Mouse (Mus musculus): ENCODE results near the gene Actc1. TPM values are rescaled to one million over a fixed set of nuclear protein-coding genes. Genes with fewer than 3 reads are reported as not detected.

Gene Actc1
- polyA plus RNA-seq, 1 experiment from 2014 or later: 2.8 TPM

DNA sequence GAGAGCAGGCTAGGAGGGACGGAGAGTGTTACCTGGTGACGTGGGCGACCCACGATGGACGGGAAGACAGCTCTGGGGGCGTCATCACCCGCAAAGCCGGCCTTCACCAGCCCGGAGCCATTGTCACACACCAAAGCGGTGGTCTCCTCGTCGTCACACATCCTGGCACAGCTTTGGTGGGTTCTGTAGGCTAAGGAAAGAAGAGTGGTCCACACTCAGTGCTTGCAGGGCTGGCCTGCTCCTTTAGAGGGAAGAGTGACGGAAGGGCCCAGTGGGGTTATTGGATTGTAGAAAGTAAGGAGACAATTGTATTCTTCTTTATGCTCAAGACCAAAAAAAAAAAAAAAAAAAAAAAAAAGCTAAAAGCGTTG is 1.5 kb downstream of the Actc1 start:
- Histone ChIP-seq H3K36me3 (ENCODE audit: insufficient read depth, low read length) (no peaks in the 10 kb centered on the region), H3K27ac (no peak overlapping the region), H3K4me3 (replicated peaks; ENCODE audit: low read depth, low read length) (no peak overlapping the region), H3K4me2 (ENCODE audit: low read length) (no peak overlapping the region), H3K27me3 (ENCODE audit: insufficient read depth, low read length) (no peaks in the 10 kb centered on the region), H3K9me3 (replicated peaks; ENCODE audit: low read length) (no peaks in the 10 kb centered on the region), H3K9ac (ENCODE audit: low read depth, low read length) (no peak overlapping the region), H3K4me1 (replicated peaks; ENCODE audit: insufficient read depth, low read length) (no peaks in the 10 kb centered on the region)
- WGBS: 87% methylated on average over 13 of the region's 14 CpGs
- ATAC-seq (replicated peaks; ENCODE audit: low FRiP score, low read depth) (no peak), DNase-seq (ENCODE audit: low spot score) (no peak)
- TF ChIP-seq CTCF (IDR thresholded peaks at IDR 0.05; ENCODE audit: low read depth): no peak

GRCm38 (mm10) chr2:114051111-114051870 is 2.1 kb downstream of the Actc1 start:
- Histone ChIP-seq H3K27ac (no peak overlapping the region), H3K27me3 (ENCODE audit: insufficient read depth, low read length) (no peaks in the 10 kb centered on the region), H3K4me1 (replicated peaks; ENCODE audit: insufficient read depth, low read length) (no peaks in the 10 kb centered on the region), H3K4me3 (replicated peaks; ENCODE audit: low read depth, low read length) (no peak overlapping the region), H3K9ac (ENCODE audit: low read depth, low read length) (no peak overlapping the region), H3K36me3 (ENCODE audit: insufficient read depth, low read length) (no peaks in the 10 kb centered on the region), H3K9me3 (replicated peaks; ENCODE audit: low read length) (no peaks in the 10 kb centered on the region), H3K4me2 (ENCODE audit: low read length) (no peak overlapping the region)
- ATAC-seq (replicated peaks; ENCODE audit: low FRiP score, low read depth) (no peak), DNase-seq (ENCODE audit: low spot score) (no peak)
- TF ChIP-seq CTCF (IDR thresholded peaks at IDR 0.05; ENCODE audit: low read depth): no peak
- 79% methylated on average over 7 of the region's 7 CpGs for WGBS

GRCm38 (mm10) chr2:114050150-114050549 is 3.2 kb downstream of the Actc1 start:
- DNase-seq (ENCODE audit: low spot score) (no peak), ATAC-seq (replicated peaks; ENCODE audit: low FRiP score, low read depth) (no peak)
- H3K36me3 ChIP-seq (ENCODE audit: insufficient read depth, low read length): no peaks in the 10 kb centered on the region
- no peaks in the 10 kb centered on the region for H3K9me3 ChIP-seq (replicated peaks; ENCODE audit: low read length)
- no peak for TF ChIP-seq CTCF (IDR thresholded peaks at IDR 0.05; ENCODE audit: low read depth)
- no peak overlapping the region for H3K27ac ChIP-seq
- WGBS: 93% methylated on average over 7 of the region's 7 CpGs
- no peaks in the 10 kb centered on the region for H3K4me1 ChIP-seq (replicated peaks; ENCODE audit: insufficient read depth, low read length)
- no peak overlapping the region for H3K4me2 ChIP-seq (ENCODE audit: low read length)
- no peaks in the 10 kb centered on the region for H3K27me3 ChIP-seq (ENCODE audit: insufficient read depth, low read length)
- no peak overlapping the region for H3K4me3 ChIP-seq (replicated peaks; ENCODE audit: low read depth, low read length)
- H3K9ac ChIP-seq (ENCODE audit: low read depth, low read length): no peak overlapping the region

- Histone ChIP-seq H3K27me3 (ENCODE audit: insufficient read depth, low read length) (no peaks in the 10 kb centered on the region), H3K36me3 (ENCODE audit: insufficient read depth, low read length) (no peaks in the 10 kb centered on the region), H3K9ac (ENCODE audit: low read depth, low read length) (no peak overlapping the region), H3K4me3 (replicated peaks; ENCODE audit: low read depth, low read length) (no peak overlapping the region), H3K9me3 (replicated peaks; ENCODE audit: low read length) (no peaks in the 10 kb centered on the region), H3K27ac (no peak overlapping the region), H3K4me2 (ENCODE audit: low read length) (no peak overlapping the region), H3K4me1 (replicated peaks; ENCODE audit: insufficient read depth, low read length) (no peaks in the 10 kb centered on the region)
- no peak for TF ChIP-seq CTCF (IDR thresholded peaks at IDR 0.05; ENCODE audit: low read depth)
- ATAC-seq (replicated peaks; ENCODE audit: low FRiP score, low read depth) (no peak), DNase-seq (ENCODE audit: low spot score) (no peak)
- WGBS: 95% methylated on average over 7 of the region's 7 CpGs
Measured at GRCm38 (mm10) chr2:114049372-114049771, 4.0 kb downstream of the Actc1 start.

GRCm38 (mm10) chr2:114047960-114048611 is 5.3 kb downstream of the Actc1 start:
- TF ChIP-seq CTCF (IDR thresholded peaks at IDR 0.05; ENCODE audit: low read depth): no peak
- DNase-seq (ENCODE audit: low spot score): no peak
- 84% methylated on average over 5 of the region's 5 CpGs for WGBS
- H3K4me2 ChIP-seq (ENCODE audit: low read length): no peak overlapping the region
- H3K9me3 ChIP-seq (replicated peaks; ENCODE audit: low read length): no peaks in the 10 kb centered on the region
- H3K9ac ChIP-seq (ENCODE audit: low read depth, low read length): no peak overlapping the region
- no peak for ATAC-seq (replicated peaks; ENCODE audit: low FRiP score, low read depth)
- H3K27ac ChIP-seq: no peak overlapping the region
- no peak overlapping the region for H3K4me3 ChIP-seq (replicated peaks; ENCODE audit: low read depth, low read length)
- H3K4me1 ChIP-seq (replicated peaks; ENCODE audit: insufficient read depth, low read length): no peaks in the 10 kb centered on the region
- H3K27me3 ChIP-seq (ENCODE audit: insufficient read depth, low read length): no peaks in the 10 kb centered on the region
- no peaks in the 10 kb centered on the region for H3K36me3 ChIP-seq (ENCODE audit: insufficient read depth, low read length)

- no peak overlapping the region for H3K9ac ChIP-seq (ENCODE audit: low read depth, low read length)
- H3K36me3 ChIP-seq (ENCODE audit: insufficient read depth, low read length): no peaks in the 10 kb centered on the region
- H3K9me3 ChIP-seq (replicated peaks; ENCODE audit: low read length): no peaks in the 10 kb centered on the region
- TF ChIP-seq CTCF (IDR thresholded peaks at IDR 0.05; ENCODE audit: low read depth): no peak
- no peak overlapping the region for H3K4me3 ChIP-seq (replicated peaks; ENCODE audit: low read depth, low read length)
- H3K27me3 ChIP-seq (ENCODE audit: insufficient read depth, low read length): no peaks in the 10 kb centered on the region
- no peak overlapping the region for H3K27ac ChIP-seq
- WGBS: 93% methylated on average over 5 of the region's 5 CpGs
- DNase-seq (ENCODE audit: low spot score) (no peak), ATAC-seq (replicated peaks; ENCODE audit: low FRiP score, low read depth) (no peak)
- H3K4me1 ChIP-seq (replicated peaks; ENCODE audit: insufficient read depth, low read length): no peaks in the 10 kb centered on the region
- no peak overlapping the region for H3K4me2 ChIP-seq (ENCODE audit: low read length)
Measured at GRCm38 (mm10) chr2:114046151-114046664, 7.1 kb downstream of the Actc1 start.

All from kidney, postnatal 0 days (tissue).